Comparison of ENCODE assay signal across 10 mouse cellular contexts in genomic region chr7:112227266-112227562, GRCm38 (mm10). TPM values are rescaled to one million over a fixed set of nuclear protein-coding genes. Genes with fewer than 3 reads are reported as not detected.
DNase-seq lines count a peak whose midpoint lies in the region; ATAC-seq and TF ChIP-seq lines count a peak whose summit lies in the region.
"Had no signal": no experiment of that assay in that cellular context is flagged by ENCODE, and none has a peak within 500 bp of the region (broad histone marks: within the 10 kb centered on the region; RNA-seq: fewer than 3 reads in every experiment).

No protein-coding gene starts in this region.

- peaks cover 21% of the 10 kb centered on the region for H3K4me1 ChIP-seq in embryonic facial prominence, embryonic 13.5 days
- peaks cover 21% of the 10 kb centered on the region for H3K4me1 ChIP-seq in hindbrain, embryonic 15.5 days (replicated peaks)
- peaks cover 26% of the 10 kb centered on the region for H3K4me1 ChIP-seq in neural tube, embryonic 13.5 days (replicated peaks)

- peak overlapping the region; percentile 99 for H3K4me2 ChIP-seq in embryonic facial prominence, embryonic 13.5 days
- H3K4me2 ChIP-seq in hindbrain, embryonic 15.5 days, result peak overlapping the region; percentile 97
- H3K4me2 ChIP-seq in neural tube, embryonic 13.5 days, result peak overlapping the region; percentile 93; the same call in 1 of the 2 replicates

- ATAC-seq in embryonic facial prominence, embryonic 13.5 days (ENCODE audit: insufficient number of reproducible peaks, insufficient read depth, low FRiP score, low TSS enrichment, low read depth), result no peak
- no peak for ATAC-seq in hindbrain, embryonic 15.5 days (ENCODE audit: low FRiP score, low read depth)
- ATAC-seq in neural tube, embryonic 13.5 days (ENCODE audit: low read depth), result no peak

- no peak for TF ChIP-seq CTCF in left cerebral cortex, adult 2 months (IDR thresholded peaks at IDR 0.05)

- 25% methylated on average over 6 of the region's 6 CpGs for WGBS in embryonic facial prominence, embryonic 13.5 days
- 25% methylated on average over 6 of the region's 6 CpGs for WGBS in hindbrain, embryonic 15.5 days
- WGBS in neural tube, embryonic 13.5 days, result 14% methylated on average over 6 of the region's 6 CpGs

- peak overlapping the region; percentile 86 for H3K4me3 ChIP-seq in left cerebral cortex, adult 2 months
- peak overlapping the region; percentile 57 for H3K4me3 ChIP-seq in embryonic facial prominence, embryonic 13.5 days
- H3K4me3 ChIP-seq in hindbrain, embryonic 15.5 days, result peak overlapping the region; percentile 61
- 0 out of 2 replicates have a peak overlapping the region, but pooled peaks have one; percentile 54 for H3K4me3 ChIP-seq in neural tube, embryonic 13.5 days

- DNase-seq in left cerebral cortex, adult 2 months (ENCODE audit: extremely low spot score in 1 of 2, low spot score in 2 of 2), result no peak
- no peak for DNase-seq in left cerebral cortex, postnatal 36 days (ENCODE audit: low spot score in 2 of 2)
- no peak for DNase-seq in left cerebral cortex, postnatal 4 days
- no peak for DNase-seq in layer of hippocampus, adult 8-10 months (ENCODE audit: low spot score in 2 of 2)
- DNase-seq: cerebellum, postnatal 14 days; gastrocnemius, postnatal 25 days; right cerebral cortex, postnatal 14 days had no signal

- H3K27ac ChIP-seq in left cerebral cortex, adult 2 months, result peak overlapping the region; percentile 91
- no peak overlapping the region for H3K27ac ChIP-seq in embryonic facial prominence, embryonic 13.5 days
- H3K27ac ChIP-seq in hindbrain, embryonic 15.5 days (replicated peaks), result no peak overlapping the region
- H3K27ac ChIP-seq in neural tube, embryonic 13.5 days (replicated peaks), result no peak overlapping the region

- H3K9me3 ChIP-seq in embryonic facial prominence, embryonic 13.5 days, result no peaks in the 10 kb centered on the region
- H3K9me3 ChIP-seq in hindbrain, embryonic 15.5 days, result no peaks in the 10 kb centered on the region
- H3K9me3 ChIP-seq in neural tube, embryonic 13.5 days, result no peaks in the 10 kb centered on the region

- H3K9ac ChIP-seq in embryonic facial prominence, embryonic 13.5 days, result 0 out of 2 replicates have a peak overlapping the region, but pooled peaks have one; percentile 44
- H3K9ac ChIP-seq in hindbrain, embryonic 15.5 days, result no peak overlapping the region
- 0 out of 2 replicates have a peak overlapping the region, but pooled peaks have one; percentile 31 for H3K9ac ChIP-seq in neural tube, embryonic 13.5 days

- peaks cover 66% of the 10 kb centered on the region for H3K27me3 ChIP-seq in embryonic facial prominence, embryonic 13.5 days
- H3K27me3 ChIP-seq in hindbrain, embryonic 15.5 days, result peaks cover 22% of the 10 kb centered on the region
- H3K27me3 ChIP-seq in neural tube, embryonic 13.5 days, result peaks cover 56% of the 10 kb centered on the region

- H3K36me3 ChIP-seq in embryonic facial prominence, embryonic 13.5 days, result no peaks in the 10 kb centered on the region
- H3K36me3 ChIP-seq in hindbrain, embryonic 15.5 days, result no peaks in the 10 kb centered on the region
- no peaks in the 10 kb centered on the region for H3K36me3 ChIP-seq in neural tube, embryonic 13.5 days

- intact Hi-C loops in left cerebral cortex, adult 2 months (cut with DNase I), result loop anchor here (5.0 kb wide), 1 partner anchor 45 kb away; no protein-coding TSS in a partner anchor
- intact Hi-C loops in left cerebral cortex, postnatal 36 days (cut with DNase I), result loop anchor here (5.0 kb wide), 3 partner anchors 45 to 110 kb away; no protein-coding TSS in a partner anchor
- intact Hi-C loops in left cerebral cortex, postnatal 4 days (cut with DNase I), result no loop called here

RNA-seq across cellular contexts. Expression of gene Mical2, which starts 1.6 kb away (rescaled TPM):
- total RNA-seq in left cerebral cortex, adult 2 months (2021), result 100 to 1,000 TPM; 652 to 703 TPM
- 100 to 1,000 TPM; 605 to 619 TPM for total RNA-seq in left cerebral cortex, postnatal 36 days (2021)
- polyA plus RNA-seq in embryonic facial prominence, embryonic 13.5 days (2015; fragmentation: Nextera tagmentation; extraction: Ambion mirVana), result 4.3 and 5.4 TPM in 2 replicates
- polyA plus RNA-seq in hindbrain, embryonic 15.5 days (2015; fragmentation: Nextera tagmentation; extraction: Ambion mirVana), result 3.8 and 4.6 TPM in 2 replicates
- 1.9 and 2.5 TPM in 2 replicates for polyA plus RNA-seq in neural tube, embryonic 13.5 days (2015; fragmentation: Nextera tagmentation; extraction: Ambion mirVana)
- total RNA-seq in left cerebral cortex, postnatal 4 days (2021), result 100 to 1,000 TPM; 109 to 114 TPM
- 100 to 1,000 TPM; 538 to 639 (median 590) TPM for total RNA-seq in layer of hippocampus, adult 8-10 months (2022)

Comparison
In these comparisons a context has a peak if more than half of its experiments do, and no peak if none do; other contexts are left out.
1. RNA of gene Mical2, which starts 1.6 kb away (total RNA-seq): 652 to 703 TPM in left cerebral cortex, adult 2 months, 538 to 639 TPM in layer of hippocampus, adult 8-10 months and 605 to 619 TPM in left cerebral cortex, postnatal 36 days; 109 to 114 TPM in left cerebral cortex, postnatal 4 days; every median in the first group is over 4 times any median in the second.
2. Peak in every context shown above with its lines, with median percentiles within 50 percentile points of each other: H3K4me3 ChIP-seq and H3K4me2 ChIP-seq.